Mouse (Mus musculus): ENCODE results near the gene Carmil3.

Gene Carmil3

GRCm38 (mm10) chr14:55495509-55496240, 5.2 kb downstream of the Carmil3 start:
- DNase-seq = no peak

GRCm38 (mm10) chr14:55496761-55497448, 6.5 kb downstream of the Carmil3 start:
- no peak for DNase-seq

GRCm38 (mm10) chr14:55497449-55497821, 7.0 kb downstream of the Carmil3 start:
- peak; percentile 80 to 87 for DNase-seq

GRCm38 (mm10) chr14:55505612-55506011, 15.2 kb downstream of the Carmil3 start:
- DNase-seq = no peak

- DNase-seq = no peak
These were observed 17.4 kb downstream of the Carmil3 start for GRCm38 (mm10) chr14:55507801-55508200.

- no peak for DNase-seq
These were observed 19.1 kb downstream of the Carmil3 start for GRCm38 (mm10) chr14:55509540-55509939.

GRCm38 (mm10) chr14:55510125-55510731, 19.8 kb downstream of the Carmil3 start, which contains the start of gene Cpne6:
Gene Cpne6, plus strand, starts transcription at chr14:55510445.
- DNase-seq = no peak

- no peak for DNase-seq
These were observed 20.6 kb downstream of the Carmil3 start for GRCm38 (mm10) chr14:55511037-55511436.

GRCm38 (mm10) chr14:55513927-55514326, 23.5 kb downstream of the Carmil3 start:
- no peak for DNase-seq

- DNase-seq = no peak
These were observed 25.4 kb downstream of the Carmil3 start for GRCm38 (mm10) chr14:55515846-55516245.

GRCm38 (mm10) chr14:55518897-55519296, 28.4 kb downstream of the Carmil3 start:
- no peak for DNase-seq

GRCm38 (mm10) chr14:55519604-55520003, 29.2 kb downstream of the Carmil3 start:
- DNase-seq = no peak

GRCm38 (mm10) chr14:55520451-55521361, 30.3 kb downstream of the Carmil3 start:
- DNase-seq = peak in 1 of 2 experiments; percentile 17

GRCm38 (mm10) chr14:55524062-55524461, 33.6 kb downstream of the Carmil3 start:
- no peak for DNase-seq

- DNase-seq = no peak
These were observed 34.3 kb downstream of the Carmil3 start, which contains the start of gene Nrl for GRCm38 (mm10) chr14:55524785-55525184. Gene Nrl, minus strand, starts transcription at chr14:55524981.

GRCm38 (mm10) chr14:55526674-55527073, 36.2 kb downstream of the Carmil3 start:
- DNase-seq = no peak

- peak in 1 of 2 experiments; percentile 41 for DNase-seq
These were observed 37.5 kb downstream of the Carmil3 start for GRCm38 (mm10) chr14:55527940-55528339.

- peak in 1 of 2 experiments; percentile 19 for DNase-seq
These were observed 45.8 kb downstream of the Carmil3 start for GRCm38 (mm10) chr14:55536116-55536745.

- peak; percentile 93 to 95 for DNase-seq
These were observed 49.8 kb downstream of the Carmil3 start, which contains the start of gene Pck2 for GRCm38 (mm10) chr14:55540067-55540786. Gene Pck2, plus strand, starts transcription at chr14:55540266.

GRCm38 (mm10) chr14:55540787-55541321, 50.4 kb downstream of the Carmil3 start:
- DNase-seq = peak; percentile 82 to 87

- no peak for DNase-seq
These were observed 51.8 kb downstream of the Carmil3 start for GRCm38 (mm10) chr14:55542268-55542667.
